Mouse (Mus musculus) kidney, adult 2 months (tissue): ENCODE results near the gene Polr2e.

Experiments
- CTCF ChIP-seq: fragments of 200-500 bp; conservative IDR thresholded peaks from 2 replicates; pipeline ENCODE4 v1.5.1; 2011; ENCODE audit warnings: low read depth, mild to moderate bottlenecking, control low read depth, low read length, moderate library complexity, mixed read lengths; ENCODE audit not compliant: insufficient read depth, insufficient read length
- POLR2A ChIP-seq: fragments of 200-500 bp; IDR thresholded peaks from one replicate; pipeline ENCODE4 v1.6.1; 2011; ENCODE audit warnings: low read depth, low read length, control low read depth

GRCm38 (mm10) chr10:80056506-80056905, 16.9 kb upstream of the Polr2e start:
- TF ChIP-seq CTCF, result no peak
- TF ChIP-seq POLR2A, result no peak
